Mouse (Mus musculus) midbrain, embryonic 14.5 days (tissue): ENCODE measurements at regions not wholly inside any gene's neighbourhood (a gene's known extent, or its start where the extent isn't known, plus 50 kb on each side); places are given as distances from the start of the nearest gene placed in this dataset.
A peak's percentile ranks its signal among the peaks of the same experiment; 100 is the strongest.
"Not testable (repeated sequence)": the region's sequence is repeated elsewhere in the genome, so short reads cannot be mapped to it uniquely, and the experiment has no call there.

Experiments
- ATAC-seq: fragments of 200-750 bp; cut with Nextera tagmentation; 2 replicates; pipeline ENCODE4 v1.8.0; 2017; ENCODE audit warnings: moderate number of reproducible peaks, moderate library complexity; ENCODE audit not compliant: low FRiP score, low TSS enrichment
- DNase-seq: peaks from one replicate; pipeline ENCODE4 v3.0.0-alpha.2; 2015
- H3K27ac ChIP-seq: fragments of 300-500 bp; sonication (generic); replicated peaks from 2 replicates; pipeline ENCODE4 v1.5.1; 2014; ENCODE audit warnings: mild to moderate bottlenecking, low read depth, low read length, moderate library complexity
- H3K27me3 ChIP-seq: fragments of 300-500 bp; sonication (generic); 2 replicates; pipeline ENCODE4 v1.6.1; 2014; ENCODE audit warnings: low read length, control low read depth, mixed read lengths; ENCODE audit not compliant: control insufficient read depth, insufficient read depth
- H3K36me3 ChIP-seq: fragments of 300-500 bp; sonication (generic); 2 replicates; pipeline ENCODE4 v1.6.1; 2014; ENCODE audit warnings: low read length, control low read depth; ENCODE audit not compliant: control insufficient read depth, insufficient read depth
- H3K4me1 ChIP-seq: fragments of 300-500 bp; sonication (generic); 2 replicates; pipeline ENCODE4 v1.6.1; 2014; ENCODE audit warnings: mild to moderate bottlenecking, antibody characterized with exemption, low read length, control low read depth; ENCODE audit not compliant: control insufficient read depth, insufficient read depth
- H3K4me2 ChIP-seq: fragments of 300-500 bp; sonication (generic); 2 replicates; pipeline ENCODE4 v1.6.1; 2014; ENCODE audit warnings: mild to moderate bottlenecking, low read length, moderate library complexity
- H3K4me3 ChIP-seq: fragments of 300-500 bp; sonication (generic); replicated peaks from 2 replicates; pipeline ENCODE4 v1.5.1; 2014; ENCODE audit warnings: low read depth, low read length
- H3K9ac ChIP-seq: fragments of 300-500 bp; sonication (generic); replicated peaks from 2 replicates; pipeline ENCODE4 v1.6.1; 2014; ENCODE audit warnings: mild to moderate bottlenecking, low read length, moderate library complexity
- H3K9me3 ChIP-seq: fragments of 300-500 bp; sonication (generic); 2 replicates; pipeline ENCODE4 v1.6.1; 2016; ENCODE audit warnings: low read length, control low read depth, mixed read lengths; ENCODE audit not compliant: control insufficient read depth
- WGBS: fragments of 180-500 bp; shearing (Covaris S2); extraction: QIAGEN DNeasy Blood & Tissue Kit; methylation state at CpG from one replicate; pipeline ENCODE4 v1.1.7; 2014; 5-methylcytosine and 5-hydroxymethylcytosine counted together

DNA sequence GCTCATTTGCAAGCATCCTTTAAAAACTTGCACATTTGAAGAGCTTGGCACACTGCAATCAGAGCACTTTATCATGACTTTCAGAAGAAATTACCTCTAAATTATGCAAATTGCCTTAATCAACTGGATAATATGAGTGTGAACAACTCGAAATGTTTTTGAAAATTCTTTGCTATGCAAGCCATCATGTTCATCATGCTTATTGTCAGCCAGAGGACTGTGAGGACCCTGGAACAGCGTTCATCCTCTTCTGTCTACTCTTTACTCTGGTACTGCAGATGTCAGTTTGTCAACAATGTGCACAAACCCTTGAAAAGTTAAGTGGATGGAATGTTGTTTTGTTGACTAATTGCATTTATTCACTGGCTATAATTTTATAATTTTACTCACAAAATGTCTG is 1899.9 kb upstream of the Slc39a10 start:
- Histone ChIP-seq H3K27me3 (no peaks in the 10 kb centered on the region), H3K4me3 (no peak overlapping the region), H3K9ac (no peak overlapping the region), H3K9me3 (no peaks in the 10 kb centered on the region), H3K4me1 (no peaks in the 10 kb centered on the region), H3K36me3 (no peaks in the 10 kb centered on the region), H3K4me2 (no peak overlapping the region), H3K27ac (no peak overlapping the region)
- WGBS: 75% methylated on average over 2 of the region's 2 CpGs
- DNase-seq (no peak), ATAC-seq (no peak)

DNA sequence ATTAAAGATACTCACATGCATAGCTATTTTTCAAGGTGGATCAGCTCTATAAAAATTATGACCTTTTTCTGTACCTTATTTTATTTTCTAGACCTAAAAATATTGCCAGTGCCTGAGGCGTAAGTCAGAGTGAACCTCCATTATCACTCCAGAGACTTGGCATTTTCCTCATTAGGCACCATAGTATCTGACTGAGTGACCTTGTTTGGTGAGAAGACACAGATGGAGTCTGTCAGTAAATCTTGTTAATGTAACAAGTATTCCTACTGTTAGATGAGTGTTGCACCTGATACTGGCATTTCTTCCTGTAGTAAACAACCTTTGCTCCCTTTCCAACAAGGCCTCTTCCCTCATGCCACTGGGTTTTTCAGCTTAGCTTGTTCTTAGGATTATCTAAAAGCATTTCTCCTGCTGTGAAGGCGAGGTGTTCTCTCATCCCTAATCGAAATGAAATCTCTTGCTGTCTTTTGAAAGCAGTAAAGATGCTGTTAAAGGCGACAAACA is 1860.7 kb upstream of the Slc39a10 start:
- no peak for ATAC-seq
- Histone ChIP-seq H3K27ac (no peak overlapping the region), H3K9me3 (no peaks in the 10 kb centered on the region), H3K36me3 (no peaks in the 10 kb centered on the region), H3K9ac (no peak overlapping the region), H3K4me2 (no peak overlapping the region), H3K4me1 (no peaks in the 10 kb centered on the region), H3K27me3 (no peaks in the 10 kb centered on the region), H3K4me3 (no peak overlapping the region)
- DNase-seq: peak; percentile 14
- WGBS: 59% methylated on average over 4 of the region's 4 CpGs

DNA sequence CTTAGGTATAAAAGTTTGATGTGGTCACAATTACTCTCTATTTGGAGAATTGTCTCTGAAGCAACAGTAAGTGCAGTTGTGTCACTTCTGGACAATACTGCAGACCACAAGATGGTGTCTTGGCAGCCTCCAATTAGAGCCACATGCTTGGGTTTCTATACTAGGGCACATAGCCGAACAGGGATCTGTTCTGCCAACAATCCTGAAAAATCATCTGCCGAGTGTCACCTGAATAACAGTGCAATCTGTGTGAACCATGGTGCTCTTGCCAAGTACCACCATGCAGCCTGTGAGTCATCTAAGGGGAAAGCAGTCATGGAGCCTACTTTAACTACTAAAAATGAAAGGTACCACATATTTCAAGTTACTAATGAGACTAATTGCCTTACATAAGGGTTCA is 1840.9 kb upstream of the Slc39a10 start:
- Histone ChIP-seq H3K9ac (no peak overlapping the region), H3K4me3 (no peak overlapping the region), H3K9me3 (no peaks in the 10 kb centered on the region), H3K27me3 (no peaks in the 10 kb centered on the region), H3K27ac (no peak overlapping the region), H3K4me2 (no peak overlapping the region), H3K4me1 (no peaks in the 10 kb centered on the region), H3K36me3 (no peaks in the 10 kb centered on the region)
- 95% methylated on average over 2 of the region's 2 CpGs for WGBS
- ATAC-seq (no peak), DNase-seq (no peak)

DNA sequence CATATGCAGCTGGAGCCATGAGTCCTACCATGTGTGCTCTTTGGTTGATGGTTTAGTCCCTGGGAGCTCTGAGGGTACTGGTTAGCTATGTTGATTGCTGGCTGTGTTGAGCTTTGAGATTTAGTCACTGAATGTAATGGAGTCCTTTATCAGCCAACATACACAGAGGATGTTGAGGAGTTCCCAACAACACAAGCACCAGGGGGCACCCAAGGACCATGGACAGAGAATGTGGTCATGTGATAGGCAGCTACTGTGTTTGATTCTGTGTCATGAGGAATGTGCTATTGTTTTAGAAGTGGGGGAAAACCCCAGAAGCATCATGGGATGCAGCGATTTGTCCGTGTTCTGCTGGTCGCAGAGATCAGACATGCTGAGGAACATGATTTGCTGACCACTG is 1816.0 kb upstream of the Slc39a10 start:
- not testable (repeated sequence) for DNase-seq, ATAC-seq, H3K4me1 ChIP-seq, H3K9ac ChIP-seq, H3K4me2 ChIP-seq, H3K4me3 ChIP-seq, H3K9me3 ChIP-seq, H3K27ac ChIP-seq, H3K36me3 ChIP-seq, H3K27me3 ChIP-seq
- 96% methylated on average over 3 of the region's 3 CpGs for WGBS
